Mouse (Mus musculus) embryo, embryonic 11.5 days (tissue): ENCODE results near the gene Panx2.

Experiments used
- DNase-seq: peaks from one replicate; pipeline ENCODE4 v3.0.0-alpha.2; 2012; ENCODE audit warnings: low read depth, low spot score

Gene Panx2

GRCm38 (mm10) chr15:89059161-89059931 lies at the start of gene Panx2:
Panx2 (plus strand) TSS chr15:89059734.
- DNase-seq: no peak

- no peak for DNase-seq
Observed at GRCm38 (mm10) chr15:89016722-89017121, 42.8 kb upstream of the Panx2 start.

- DNase-seq: no peak
Observed at GRCm38 (mm10) chr15:89020085-89020484, 39.4 kb upstream of the Panx2 start.

GRCm38 (mm10) chr15:89020492-89020891 lies 39.0 kb upstream of the Panx2 start:
- DNase-seq: no peak

GRCm38 (mm10) chr15:89044381-89044780 lies 15.2 kb upstream of the Panx2 start:
- DNase-seq: no peak

- no peak for DNase-seq
Observed at GRCm38 (mm10) chr15:89046356-89046755, 13.2 kb upstream of the Panx2 start.

GRCm38 (mm10) chr15:89054666-89055065 lies 4.9 kb upstream of the Panx2 start:
- no peak for DNase-seq

GRCm38 (mm10) chr15:89058736-89059135 lies 798 bp upstream of the Panx2 start:
- no peak for DNase-seq

GRCm38 (mm10) chr15:89060032-89060681 lies 623 bp downstream of the Panx2 start:
- no peak for DNase-seq

GRCm38 (mm10) chr15:89060811-89061460 lies 1.4 kb downstream of the Panx2 start:
- no peak for DNase-seq

GRCm38 (mm10) chr15:89061761-89062517 lies 2.4 kb downstream of the Panx2 start:
- DNase-seq: no peak

GRCm38 (mm10) chr15:89062518-89062910 lies 3.0 kb downstream of the Panx2 start:
- DNase-seq: no peak

GRCm38 (mm10) chr15:89063001-89063400 lies 3.5 kb downstream of the Panx2 start:
- DNase-seq: no peak

GRCm38 (mm10) chr15:89063536-89063935 lies 4.0 kb downstream of the Panx2 start:
- DNase-seq: no peak

- no peak for DNase-seq
Observed at GRCm38 (mm10) chr15:89064891-89065290, 5.4 kb downstream of the Panx2 start.

GRCm38 (mm10) chr15:89067609-89068008 lies 8.1 kb downstream of the Panx2 start:
- no peak for DNase-seq

GRCm38 (mm10) chr15:89068226-89068625 lies 8.7 kb downstream of the Panx2 start:
- no peak for DNase-seq

- DNase-seq: no peak
Observed at GRCm38 (mm10) chr15:89069336-89069840, 9.9 kb downstream of the Panx2 start.

GRCm38 (mm10) chr15:89070606-89071005 lies 11.1 kb downstream of the Panx2 start:
- no peak for DNase-seq

GRCm38 (mm10) chr15:89073993-89074603 lies 14.6 kb downstream of the Panx2 start:
- no peak for DNase-seq
